Mouse (Mus musculus) liver, postnatal 0 days (tissue): ENCODE results near the gene Fam243. TPM values are rescaled to one million over a fixed set of nuclear protein-coding genes. Genes with fewer than 3 reads are reported as not detected.

Experiments
- ATAC-seq: fragments of 200-750 bp; cut with Nextera tagmentation; 2 replicates; pipeline ENCODE4 v1.8.0; 2017; ENCODE audit warnings: mild to moderate bottlenecking, moderate library complexity
- DNase-seq: peaks from one replicate; pipeline ENCODE4 v3.0.0-alpha.2; 2016
- H3K27ac ChIP-seq: fragments of 300-500 bp; sonication (generic); 2 replicates; pipeline ENCODE4 v1.5.1; 2014; ENCODE audit warnings: antibody characterized with exemption, moderate library complexity, mild to moderate bottlenecking, low read depth
- H3K27me3 ChIP-seq: fragments of 300-500 bp; sonication (generic); 2 replicates; pipeline ENCODE4 v1.6.1; 2014; ENCODE audit warnings: low read length, control low read depth, mixed read lengths; ENCODE audit not compliant: insufficient read depth
- H3K36me3 ChIP-seq: fragments of 300-500 bp; sonication (generic); replicated peaks from 2 replicates; pipeline ENCODE4 v1.6.1; 2014; ENCODE audit warnings: mild to moderate bottlenecking, control low read depth, low read length, moderate library complexity, mixed read lengths; ENCODE audit not compliant: insufficient read depth
- H3K4me1 ChIP-seq: fragments of 300-500 bp; sonication (generic); 2 replicates; pipeline ENCODE4 v1.6.1; 2014; ENCODE audit warnings: antibody characterized with exemption, mild to moderate bottlenecking, control low read depth; ENCODE audit not compliant: insufficient read depth
- H3K4me2 ChIP-seq: fragments of 300-500 bp; sonication (generic); 2 replicates; pipeline ENCODE4 v1.6.1; 2014; ENCODE audit warnings: low read depth, mild to moderate bottlenecking, low read length, moderate library complexity, mixed read lengths
- H3K4me3 ChIP-seq: fragments of 300-500 bp; sonication (generic); 2 replicates; pipeline ENCODE4 v1.5.1; 2014; ENCODE audit warnings: low read depth, low read length
- H3K9ac ChIP-seq: fragments of 300-500 bp; sonication (generic); replicated peaks from 2 replicates; pipeline ENCODE4 v1.6.1; 2014; ENCODE audit warnings: mild to moderate bottlenecking, moderate library complexity
- H3K9me3 ChIP-seq: fragments of 300-500 bp; sonication (generic); 2 replicates; pipeline ENCODE4 v1.6.1; 2016; ENCODE audit warnings: mild to moderate bottlenecking, control low read depth, low read length, mixed read lengths
- CTCF ChIP-seq: sonication (generic); IDR thresholded peaks from 2 replicates; pipeline ENCODE4 v1.5.1; 2016; ENCODE audit warnings: antibody characterized with exemption, low read depth
- EP300 ChIP-seq: IDR thresholded peaks from 2 replicates; pipeline ENCODE4 v1.6.1; 2016; ENCODE audit warnings: antibody characterized with exemption, low read depth, mild to moderate bottlenecking
- WGBS: fragments of 180-500 bp; shearing (Covaris S2); extraction: QIAGEN DNeasy Blood & Tissue Kit; methylation state at CpG from one replicate; pipeline ENCODE4 v1.1.7; 2014; ENCODE audit not compliant: insufficient replicate concordance; 5-methylcytosine and 5-hydroxymethylcytosine counted together
- polyA plus RNA-seq: library from polyadenylated mRNA; unstranded; fragments of >200 nt; fragmentation: Nextera tagmentation; extraction: Ambion mirVana; gene quantifications from 2 replicates; pipeline ENCODE4 v1.2.1, GENCODE M21; 2015

The Fam243 gene
- polyA plus RNA-seq, 1 experiment from 2014 or later = not detected

- DNase-seq = no peak
- Histone ChIP-seq H3K27ac (no peak overlapping the region), H3K9ac (no peak overlapping the region), H3K9me3 (no peaks in the 10 kb centered on the region), H3K4me2 (no peak overlapping the region), H3K4me3 (no peak overlapping the region), H3K4me1 (no peaks in the 10 kb centered on the region), H3K27me3 (0 out of 2 replicates have a peak, but pooled peaks cover 4% of the 10 kb centered on the region), H3K36me3 (no peaks in the 10 kb centered on the region)
- WGBS = 80% methylated on average over 9 of the region's 9 CpGs
- ATAC-seq = no peak
- TF ChIP-seq CTCF (peak; percentile 53), EP300 (no peak)
These were observed 32.5 kb downstream of the Fam243 start for GRCm38 (mm10) chr16:92288778-92289177.

- no peak overlapping the region for H3K9ac ChIP-seq
- no peak overlapping the region for H3K4me2 ChIP-seq
- peak; percentile 85 for DNase-seq
- no peaks in the 10 kb centered on the region for H3K4me1 ChIP-seq
- H3K27ac ChIP-seq = no peak overlapping the region
- no peak overlapping the region for H3K4me3 ChIP-seq
- no peaks in the 10 kb centered on the region for H3K9me3 ChIP-seq
- peak; percentile 17; the same call in 1 of the 2 replicates for ATAC-seq
- H3K36me3 ChIP-seq = no peaks in the 10 kb centered on the region
- peak; percentile 92 for TF ChIP-seq CTCF
- TF ChIP-seq EP300 = no peak
- H3K27me3 ChIP-seq = no peaks in the 10 kb centered on the region
- 9% methylated on average over 7 of the region's 7 CpGs for WGBS
These were observed 34.6 kb downstream of the Fam243 start for GRCm38 (mm10) chr16:92286609-92287008.

GRCm38 (mm10) chr16:92285068-92285467 lies 36.2 kb downstream of the Fam243 start:
- Histone ChIP-seq H3K4me1 (no peaks in the 10 kb centered on the region), H3K27ac (no peak overlapping the region), H3K4me3 (no peak overlapping the region), H3K4me2 (no peak overlapping the region), H3K9ac (no peak overlapping the region), H3K36me3 (no peaks in the 10 kb centered on the region), H3K9me3 (no peaks in the 10 kb centered on the region), H3K27me3 (no peaks in the 10 kb centered on the region)
- no peak for ATAC-seq
- DNase-seq = no peak
- TF ChIP-seq EP300 (no peak), CTCF (no peak)
- 30% methylated on average over 10 of the region's 10 CpGs for WGBS

- Histone ChIP-seq H3K4me3 (no peak overlapping the region), H3K36me3 (no peaks in the 10 kb centered on the region), H3K4me1 (no peaks in the 10 kb centered on the region), H3K4me2 (no peak overlapping the region), H3K27me3 (no peaks in the 10 kb centered on the region), H3K9me3 (no peaks in the 10 kb centered on the region), H3K27ac (no peak overlapping the region), H3K9ac (no peak overlapping the region)
- DNase-seq = no peak
- 81% methylated on average over 5 of the region's 5 CpGs for WGBS
- ATAC-seq = no peak
- TF ChIP-seq EP300 (no peak), CTCF (no peak)
These were observed 38.6 kb downstream of the Fam243 start for GRCm38 (mm10) chr16:92282671-92283070.

- no peaks in the 10 kb centered on the region for H3K4me1 ChIP-seq
- no peak overlapping the region for H3K4me2 ChIP-seq
- H3K9ac ChIP-seq = no peak overlapping the region
- H3K27me3 ChIP-seq = no peaks in the 10 kb centered on the region
- H3K9me3 ChIP-seq = no peaks in the 10 kb centered on the region
- H3K27ac ChIP-seq = no peak overlapping the region
- DNase-seq (no peak), ATAC-seq (no peak)
- 71% methylated on average over 4 of the region's 4 CpGs for WGBS
- no peak overlapping the region for H3K4me3 ChIP-seq
- TF ChIP-seq EP300 (no peak), CTCF (no peak)
- no peaks in the 10 kb centered on the region for H3K36me3 ChIP-seq
These were observed 45.7 kb downstream of the Fam243 start for GRCm38 (mm10) chr16:92275526-92275925.

- no peak overlapping the region for H3K4me2 ChIP-seq
- H3K27ac ChIP-seq = no peak overlapping the region
- H3K9me3 ChIP-seq = no peaks in the 10 kb centered on the region
- no peaks in the 10 kb centered on the region for H3K4me1 ChIP-seq
- H3K27me3 ChIP-seq = no peaks in the 10 kb centered on the region
- ATAC-seq (no peak), DNase-seq (no peak)
- 72% methylated on average over 5 of the region's 5 CpGs for WGBS
- H3K4me3 ChIP-seq = no peak overlapping the region
- TF ChIP-seq EP300 (no peak), CTCF (no peak)
- no peak overlapping the region for H3K9ac ChIP-seq
- H3K36me3 ChIP-seq = no peaks in the 10 kb centered on the region
These were observed 46.7 kb downstream of the Fam243 start for GRCm38 (mm10) chr16:92274516-92274915.

Other genes with a start within 250 kb of the Fam243 start
- gene Kcne2, start 29.1 kb downstream of the Fam243 start, polyA plus RNA-seq = not detected in 2 replicates
- 42.5 and 47.6 TPM in 2 replicates for gene Smim11, start 20.2 kb downstream of the Fam243 start, polyA plus RNA-seq
- gene Kcne1, start 38.0 kb upstream of the Fam243 start, polyA plus RNA-seq = not detected in 2 replicates
- 9.9 and 12.0 TPM in 2 replicates for gene Rcan1, start 149.4 kb upstream of the Fam243 start, polyA plus RNA-seq
- 0.31 and 0.32 TPM in 2 replicates for gene Clic6, start 164.3 kb upstream of the Fam243 start, polyA plus RNA-seq